Mouse (Mus musculus) myocyte (in vitro differentiated cells): ENCODE data around the gene Lrfn2.

Experiments
- MAX ChIP-seq: IDR thresholded peaks from one replicate; pipeline ENCODE4 v1.6.1; 2011; ENCODE audit warnings: low read depth, mild to moderate bottlenecking, control low read depth
- MYOD1 ChIP-seq, 3 experiments: IDR thresholded peaks; one replicate each; pipeline ENCODE4 v1.6.1; 2011; ENCODE audit warnings: control low read depth in 2 of 3, low read depth in 2 of 3, mild to moderate bottlenecking in 2 of 3, moderate library complexity in 1 of 3; ENCODE audit not compliant: insufficient read length in 2 of 3, control insufficient read depth in 1 of 3
- POLR2A ChIP-seq: IDR thresholded peaks from one replicate; pipeline ENCODE4 v1.6.1; 2011; ENCODE audit warnings: low read depth, mild to moderate bottlenecking, control low read depth, moderate library complexity; ENCODE audit not compliant: insufficient read length
- USF1 ChIP-seq: IDR thresholded peaks from one replicate; pipeline ENCODE4 v1.6.1; 2011; ENCODE audit warnings: low read depth, mild to moderate bottlenecking, control low read depth, moderate library complexity

DNA sequence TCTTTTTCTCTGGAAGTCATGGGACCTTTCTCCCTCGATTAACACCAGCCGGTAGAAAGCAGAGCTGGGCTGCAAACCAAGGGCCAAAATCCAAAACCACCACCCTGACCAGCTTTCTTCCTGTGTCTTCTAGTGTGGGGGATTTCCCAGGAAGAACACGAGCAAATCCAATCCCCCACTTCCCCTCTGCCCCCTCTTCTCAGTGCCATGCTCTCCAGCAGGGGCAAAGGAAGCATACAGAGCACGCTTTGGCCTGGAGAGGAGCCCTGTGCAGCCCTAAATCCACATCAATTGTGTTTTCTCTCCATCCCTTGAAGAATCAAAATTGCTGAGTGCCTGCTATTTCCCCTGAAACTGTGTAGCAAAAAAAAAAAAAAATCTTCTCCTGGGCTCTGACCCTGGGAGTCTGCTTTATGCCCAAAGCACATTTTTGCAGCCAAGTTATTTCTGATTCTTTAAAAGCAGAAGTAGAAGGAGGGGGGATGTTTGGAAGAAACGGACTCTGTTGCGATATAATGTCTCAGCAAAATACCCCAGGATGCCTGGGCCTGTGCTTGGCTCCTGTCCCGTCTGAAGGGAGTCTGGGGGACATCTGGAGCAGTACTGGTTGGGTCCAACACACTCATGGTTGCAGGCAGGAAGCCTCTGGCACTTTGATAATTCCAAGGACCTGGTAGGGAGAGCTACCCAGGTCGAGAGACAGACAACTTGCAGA, 86.8 kb downstream of the Lrfn2 start:
- no peak for TF ChIP-seq POLR2A
- TF ChIP-seq MAX: no peak
- no peak for TF ChIP-seq MYOD1 (IDR thresholded peaks at IDR 0.05; ENCODE audit: control insufficient read depth in 1 of 3, insufficient read length in 2 of 3, low read depth in 2 of 3)
- TF ChIP-seq USF1: no peak
